Mouse (Mus musculus) limb, embryonic 14.5 days (tissue): ENCODE data around the gene Khnyn. TPM values are rescaled to one million over a fixed set of nuclear protein-coding genes. Genes with fewer than 3 reads are reported as not detected.
A peak's percentile ranks its signal among the peaks of the same experiment; 100 is the strongest.

Experiments
- ATAC-seq: fragments of 200-750 bp; cut with Nextera tagmentation; 2 replicates; pipeline ENCODE4 v1.8.0; 2017; ENCODE audit warnings: low read depth, moderate number of reproducible peaks, moderate TSS enrichment; ENCODE audit not compliant: low FRiP score
- DNase-seq: peaks from one replicate; pipeline ENCODE4 v3.0.0-alpha.2; 2015; ENCODE audit warnings: low spot score
- H3K27ac ChIP-seq: fragments of 300-500 bp; sonication (generic); replicated peaks from 2 replicates; pipeline ENCODE4 v1.5.1; 2014; ENCODE audit warnings: low read depth, mild to moderate bottlenecking, low read length, moderate library complexity, mixed read lengths
- H3K27me3 ChIP-seq: fragments of 300-500 bp; sonication (generic); 2 replicates; pipeline ENCODE4 v1.6.1; 2014; ENCODE audit warnings: low read length, mixed read lengths; ENCODE audit not compliant: control insufficient read depth, insufficient read depth
- H3K36me3 ChIP-seq: fragments of 300-500 bp; sonication (generic); 2 replicates; pipeline ENCODE4 v1.6.1; 2014; ENCODE audit warnings: mild to moderate bottlenecking, low read length, moderate library complexity, mixed read lengths; ENCODE audit not compliant: control insufficient read depth, insufficient read depth
- H3K4me1 ChIP-seq: fragments of 300-500 bp; sonication (generic); 2 replicates; pipeline ENCODE4 v1.6.1; 2014; ENCODE audit warnings: antibody characterized with exemption, low read length, mixed read lengths; ENCODE audit not compliant: control insufficient read depth, insufficient read depth
- H3K4me2 ChIP-seq: fragments of 300-500 bp; sonication (generic); replicated peaks from 2 replicates; pipeline ENCODE4 v1.6.1; 2014; ENCODE audit warnings: low read depth, mild to moderate bottlenecking, low read length, moderate library complexity; ENCODE audit not compliant: severe bottlenecking
- H3K4me3 ChIP-seq: fragments of 300-500 bp; sonication (generic); replicated peaks from 2 replicates; pipeline ENCODE4 v1.5.1; 2014; ENCODE audit warnings: low read length
- H3K9ac ChIP-seq: fragments of 300-500 bp; sonication (generic); 2 replicates; pipeline ENCODE4 v1.6.1; 2014; ENCODE audit warnings: mild to moderate bottlenecking, low read depth, low read length, moderate library complexity; ENCODE audit not compliant: severe bottlenecking
- H3K9me3 ChIP-seq: fragments of 300-500 bp; sonication (generic); 2 replicates; pipeline ENCODE4 v1.6.1; 2016; ENCODE audit warnings: low read length; ENCODE audit not compliant: control insufficient read depth
- POLR2A ChIP-seq: fragments of 200-500 bp; IDR thresholded peaks from 2 replicates; pipeline ENCODE4 v1.8.0; 2012; ENCODE audit warnings: inconsistent platforms, mild to moderate bottlenecking, moderate library complexity, borderline replicate concordance; ENCODE audit not compliant: insufficient read depth, insufficient read length; ENCODE audit errors: extremely low read depth
- WGBS: fragments of 180-500 bp; shearing (Covaris S2); extraction: QIAGEN DNeasy Blood & Tissue Kit; methylation state at CpG from one replicate; pipeline ENCODE4 v1.1.7; 2014; 5-methylcytosine and 5-hydroxymethylcytosine counted together
- polyA plus RNA-seq, 2 experiments: library from polyadenylated mRNA; depleted of rRNA in 1 of 2; stranded (reverse) in 1 of 2; unstranded in 1 of 2; fragments of >200 nt; fragmentation: Nextera tagmentation in 1 of 2; extraction: Ambion mirVana in 1 of 2; gene quantifications; 2 replicates each; pipeline versions ENCODE4 v1.2.1 to v1.2.3; 2012 to 2014

Khnyn gene
- polyA plus RNA-seq, 2 experiments = 10.2 to 28.3 TPM

DNA sequence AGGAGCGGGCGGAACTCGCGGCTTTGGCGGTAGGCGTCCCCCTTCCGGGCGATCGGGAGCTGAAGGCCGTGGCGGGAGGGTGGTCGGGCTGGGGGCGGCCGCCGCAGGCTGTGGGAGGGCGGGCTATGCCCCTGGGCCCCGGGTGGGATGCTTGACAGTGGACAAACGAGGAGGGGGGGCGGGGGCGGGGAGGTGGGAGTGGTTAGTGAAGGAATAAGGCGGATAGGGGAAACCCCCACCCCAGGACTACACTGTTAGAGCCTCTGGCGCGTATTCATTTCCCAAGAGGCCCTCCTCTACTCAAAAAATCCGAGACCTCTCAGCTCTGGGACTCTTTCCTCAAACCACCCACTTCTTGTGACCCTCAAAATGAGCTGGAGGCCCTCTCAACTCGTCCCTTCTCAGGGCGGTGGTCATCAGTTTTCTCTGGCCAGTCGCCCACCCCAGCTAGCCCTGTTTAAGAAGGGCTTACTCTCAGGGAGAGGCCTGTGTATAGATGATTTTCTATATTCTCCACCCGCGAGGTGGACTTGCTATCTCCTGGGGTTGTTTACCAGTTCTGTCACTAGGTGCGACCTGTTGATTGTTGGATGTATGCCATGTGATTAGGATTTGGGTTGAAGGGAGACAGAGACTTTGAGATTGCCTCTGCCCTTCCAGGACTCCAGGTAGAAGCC lies 505 bp downstream of the Khnyn start:
- under 1% methylated on average over 11 of the region's 30 CpGs for WGBS
- ATAC-seq = peak; percentile 69
- H3K36me3 ChIP-seq = peaks cover 42% of the 10 kb centered on the region

DNA sequence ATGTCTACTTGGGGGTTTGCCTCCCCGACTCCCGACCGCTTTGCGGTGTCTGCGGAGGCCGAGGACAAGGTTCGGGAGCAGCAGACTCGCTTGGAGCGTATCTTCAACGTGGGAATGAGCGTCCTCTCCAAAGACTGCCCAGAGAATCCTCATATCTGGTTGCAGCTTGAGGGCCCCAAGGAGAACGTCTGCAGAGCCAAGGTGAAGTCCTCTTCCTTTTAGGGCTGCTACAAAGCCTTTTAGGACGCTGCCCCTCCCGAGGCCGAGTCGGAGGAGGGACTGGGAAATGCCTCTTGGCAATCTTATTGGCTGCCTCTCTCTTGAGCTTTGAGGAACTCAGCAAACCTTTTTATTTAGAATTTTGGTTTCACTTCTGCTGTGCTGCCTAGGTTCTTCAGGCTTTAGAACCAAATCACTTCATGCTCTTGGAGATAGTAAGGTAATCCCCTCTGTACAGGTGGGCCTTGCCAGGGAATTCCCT lies 1.1 kb downstream of the Khnyn start:
- DNase-seq = peak; percentile 52
- Histone ChIP-seq H3K27me3 (no peaks in the 10 kb centered on the region), H3K4me1 (peaks cover 15% of the 10 kb centered on the region)

More for the DNA sequence above, 505 bp downstream of the Khnyn start:
- peak overlapping the region; percentile 85 for H3K4me3 ChIP-seq
- TF ChIP-seq POLR2A = no peak
- peak overlapping the region; percentile 71 for H3K4me2 ChIP-seq
- no peaks in the 10 kb centered on the region for H3K27me3 ChIP-seq
- H3K27ac ChIP-seq = peak overlapping the region; percentile 88
- no peaks in the 10 kb centered on the region for H3K9me3 ChIP-seq
- peaks cover 15% of the 10 kb centered on the region for H3K4me1 ChIP-seq
- DNase-seq = peak; percentile 60
- peak overlapping the region; percentile 82 for H3K9ac ChIP-seq

DNA sequence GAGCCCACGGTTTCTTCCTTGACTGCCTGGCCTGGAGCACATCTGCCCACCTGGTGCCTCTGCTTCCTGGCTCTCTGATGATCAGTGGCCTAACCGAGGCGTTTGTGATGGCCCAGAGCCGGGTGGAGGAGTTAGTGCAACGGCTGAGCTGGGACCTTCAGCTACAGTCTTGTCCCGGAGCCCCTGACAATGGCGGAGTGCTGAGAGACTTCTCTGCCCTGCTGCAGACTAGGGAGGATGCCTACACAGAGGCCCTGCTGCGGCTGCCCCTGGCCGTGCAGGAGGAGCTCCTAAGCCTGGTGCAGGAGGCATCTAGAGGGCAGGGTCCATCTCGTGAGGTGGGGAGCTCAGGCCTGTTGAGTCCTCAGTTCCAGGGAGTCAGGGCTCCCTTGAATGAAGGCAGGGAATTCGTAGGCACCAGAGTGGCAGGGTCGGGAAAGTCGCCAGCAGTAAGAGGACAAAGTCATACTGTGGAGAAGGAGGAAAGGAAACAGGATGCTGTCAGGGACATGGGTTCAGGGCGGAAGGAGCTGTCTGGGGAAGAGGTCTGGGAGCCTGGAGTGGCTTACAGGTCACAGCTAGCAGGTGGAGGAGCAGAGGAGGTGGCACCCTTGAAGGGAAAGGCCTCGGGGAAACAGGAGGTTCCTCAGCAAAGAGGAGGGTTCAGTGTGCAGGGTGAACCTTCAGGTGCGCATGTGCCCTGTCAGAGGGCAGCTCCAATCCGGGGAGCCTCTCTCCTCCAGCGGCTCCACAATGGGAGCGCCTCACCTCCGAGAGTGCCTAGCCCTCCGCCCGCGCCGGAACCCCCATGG lies 2.0 kb downstream of the Khnyn start:
- WGBS = 87% methylated on average over 23 of the region's 24 CpGs
- DNase-seq (no peak), ATAC-seq (no peak)
- no peak for TF ChIP-seq POLR2A
- Histone ChIP-seq H3K4me1 (peaks cover 15% of the 10 kb centered on the region), H3K9ac (peak overlapping the region; percentile 21; the same call in 1 of the 2 replicates), H3K9me3 (no peaks in the 10 kb centered on the region), H3K36me3 (peaks cover 55% of the 10 kb centered on the region), H3K4me2 (peak overlapping the region; percentile 71; the same call in 1 of the 2 replicates), H3K27me3 (no peaks in the 10 kb centered on the region), H3K27ac (no peak overlapping the region), H3K4me3 (0 out of 2 replicates have a peak overlapping the region, but pooled peaks have one; percentile 85)

More for the DNA sequence above, 1.1 kb downstream of the Khnyn start:
- no peak for TF ChIP-seq POLR2A
- ATAC-seq = no peak
- peak overlapping the region; percentile 82 for H3K9ac ChIP-seq
- H3K4me3 ChIP-seq = peak overlapping the region; percentile 85
- peak overlapping the region; percentile 71 for H3K4me2 ChIP-seq
- H3K9me3 ChIP-seq = no peaks in the 10 kb centered on the region
- H3K27ac ChIP-seq = peak overlapping the region; percentile 88; the same call in 1 of the 2 replicates
- peaks cover 47% of the 10 kb centered on the region for H3K36me3 ChIP-seq
- WGBS = 7% methylated on average over 16 of the region's 16 CpGs

DNA sequence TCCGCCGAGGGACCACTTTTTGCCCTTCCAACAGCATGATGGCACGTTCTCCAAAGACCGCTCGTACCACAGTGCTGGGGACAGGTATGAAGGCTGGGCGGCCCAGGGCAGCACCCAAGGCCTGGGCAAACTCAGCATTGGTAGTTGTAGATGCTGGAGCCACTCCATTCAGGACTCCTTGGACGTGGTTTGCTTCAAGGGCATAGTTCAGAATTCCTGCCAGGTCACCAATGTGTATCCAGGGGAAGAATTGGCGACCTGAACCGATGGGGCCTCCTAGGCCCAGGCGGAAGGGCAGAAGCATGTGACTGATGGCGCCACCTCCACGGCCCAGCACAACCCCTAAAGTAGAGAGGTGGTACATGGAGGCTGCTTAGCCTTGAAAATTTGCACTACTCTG lies 12.9 kb downstream of the Khnyn start:
- ATAC-seq (no peak), DNase-seq (no peak)
- no peak overlapping the region for H3K27ac ChIP-seq
- H3K4me3 ChIP-seq = no peak overlapping the region
- H3K36me3 ChIP-seq = peaks cover 54% of the 10 kb centered on the region
- no peak overlapping the region for H3K4me2 ChIP-seq
- H3K9me3 ChIP-seq = no peaks in the 10 kb centered on the region
- H3K4me1 ChIP-seq = peaks cover 12% of the 10 kb centered on the region
- no peaks in the 10 kb centered on the region for H3K27me3 ChIP-seq
- no peak overlapping the region for H3K9ac ChIP-seq
- TF ChIP-seq POLR2A = no peak
- 95% methylated on average over 12 of the region's 12 CpGs for WGBS

DNA sequence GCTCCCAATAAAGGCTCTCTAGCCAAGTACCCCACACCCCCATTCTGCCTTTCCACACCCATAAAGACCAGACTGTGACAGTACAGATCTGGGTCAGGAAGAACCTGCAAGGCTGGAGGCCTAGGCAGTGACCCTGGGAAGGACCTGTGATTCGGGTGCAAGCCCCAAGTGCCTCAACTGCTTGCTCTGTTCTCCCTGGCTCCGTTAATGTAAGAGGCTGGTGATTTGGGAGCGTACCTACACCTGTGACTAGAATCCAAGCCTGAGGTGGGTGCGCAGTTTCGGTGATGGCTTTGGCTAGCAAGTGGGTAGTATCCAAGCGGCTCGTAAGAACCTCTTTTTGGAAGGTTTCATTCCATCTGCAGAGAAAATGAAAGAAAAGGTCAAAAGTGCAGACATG lies 14.2 kb downstream of the Khnyn start:
- no peak overlapping the region for H3K27ac ChIP-seq
- H3K4me3 ChIP-seq = peak overlapping the region; percentile 60
- DNase-seq (no peak), ATAC-seq (no peak)
- peak overlapping the region; percentile 83 for H3K9ac ChIP-seq
- peaks cover 44% of the 10 kb centered on the region for H3K36me3 ChIP-seq
- TF ChIP-seq POLR2A = no peak
- peaks cover 12% of the 10 kb centered on the region for H3K4me1 ChIP-seq
- no peaks in the 10 kb centered on the region for H3K9me3 ChIP-seq
- 86% methylated on average over 7 of the region's 7 CpGs for WGBS
- H3K27me3 ChIP-seq = no peaks in the 10 kb centered on the region
- H3K4me2 ChIP-seq = peak overlapping the region; percentile 91
